Mouse (Mus musculus) central nervous system, embryonic 14 days (tissue): ENCODE data around the gene Hsf4. TPM values are rescaled to one million over a fixed set of nuclear protein-coding genes. Genes with fewer than 3 reads are reported as not detected.

Experiments
- polyA plus RNA-seq: library from polyadenylated mRNA; depleted of rRNA; stranded (reverse); fragments of >200 nt; gene quantifications from 2 replicates; pipeline ENCODE4 v1.2.3, GENCODE M21; 2012; rRNA removed

Gene Hsf4
- polyA plus RNA-seq = 0.53 and 0.60 TPM in 2 replicates

GRCm38 (mm10) chr8:105269461-105269947 lies at the start of gene Hsf4:
Gene Hsf4, plus strand, starts transcription at chr8:105269801.

GRCm38 (mm10) chr8:105224413-105225271 lies 45.0 kb upstream of the Hsf4 start, which contains the start of gene D230025D16Rik:
Gene D230025D16Rik, plus strand, starts transcription at chr8:105225145.

GRCm38 (mm10) chr8:105254966-105255350 lies 14.6 kb upstream of the Hsf4 start, which contains the start of gene B3gnt9:
Gene B3gnt9, minus strand, starts transcription at chr8:105255153.

GRCm38 (mm10) chr8:105264024-105264982 lies 5.3 kb upstream of the Hsf4 start, which contains the start of the genes Tradd and Fbxl8:
Gene Tradd, minus strand, starts transcription at chr8:105264609.
Gene Fbxl8, plus strand, starts transcription at chr8:105264648.

GRCm38 (mm10) chr8:105275840-105276239 lies 6.2 kb downstream of the Hsf4 start, which contains the start of gene Nol3:
Gene Nol3, plus strand, starts transcription at chr8:105276140.

GRCm38 (mm10) chr8:105289805-105290460 lies 20.3 kb downstream of the Hsf4 start, which contains the start of gene 4931428F04Rik:
Gene 4931428F04Rik, minus strand, starts transcription at chr8:105289864.

DNA sequence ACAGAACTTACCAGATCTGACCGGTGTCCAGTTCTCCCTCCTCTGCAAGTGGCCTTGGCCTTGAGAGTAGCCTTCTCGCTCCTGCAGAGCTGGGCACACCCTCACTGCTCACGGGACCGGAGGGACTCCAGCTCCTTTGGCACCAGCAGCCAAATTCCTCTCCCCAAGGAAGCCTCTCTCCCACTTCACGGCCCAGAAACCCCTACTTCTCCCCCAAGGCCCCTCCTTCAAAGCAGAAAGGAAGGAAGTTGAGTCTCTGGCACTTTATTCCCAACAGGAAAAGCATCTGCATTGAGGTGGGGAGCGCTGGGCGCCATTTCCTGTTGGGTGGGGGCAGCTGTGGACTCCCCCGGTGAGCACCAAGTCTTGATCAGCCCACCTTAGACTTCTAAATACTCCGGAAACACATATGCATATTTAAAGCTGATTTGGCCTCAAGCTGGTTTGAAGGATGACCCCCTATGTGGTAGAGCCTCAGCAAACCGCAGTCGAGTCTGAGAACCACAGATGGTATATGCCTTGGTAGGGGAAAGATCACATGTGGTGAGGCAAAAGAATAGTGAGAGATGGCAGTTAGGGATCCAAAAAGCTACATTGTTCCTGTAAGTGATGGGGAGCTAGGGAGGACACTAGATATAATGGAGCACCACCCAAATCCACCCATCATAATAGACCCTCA lies 26.4 kb downstream of the Hsf4 start, which contains the start of gene Exoc3l:
Exoc3l (minus strand) TSS at position 207 of the 679 bp plus-strand sequence.

DNA sequence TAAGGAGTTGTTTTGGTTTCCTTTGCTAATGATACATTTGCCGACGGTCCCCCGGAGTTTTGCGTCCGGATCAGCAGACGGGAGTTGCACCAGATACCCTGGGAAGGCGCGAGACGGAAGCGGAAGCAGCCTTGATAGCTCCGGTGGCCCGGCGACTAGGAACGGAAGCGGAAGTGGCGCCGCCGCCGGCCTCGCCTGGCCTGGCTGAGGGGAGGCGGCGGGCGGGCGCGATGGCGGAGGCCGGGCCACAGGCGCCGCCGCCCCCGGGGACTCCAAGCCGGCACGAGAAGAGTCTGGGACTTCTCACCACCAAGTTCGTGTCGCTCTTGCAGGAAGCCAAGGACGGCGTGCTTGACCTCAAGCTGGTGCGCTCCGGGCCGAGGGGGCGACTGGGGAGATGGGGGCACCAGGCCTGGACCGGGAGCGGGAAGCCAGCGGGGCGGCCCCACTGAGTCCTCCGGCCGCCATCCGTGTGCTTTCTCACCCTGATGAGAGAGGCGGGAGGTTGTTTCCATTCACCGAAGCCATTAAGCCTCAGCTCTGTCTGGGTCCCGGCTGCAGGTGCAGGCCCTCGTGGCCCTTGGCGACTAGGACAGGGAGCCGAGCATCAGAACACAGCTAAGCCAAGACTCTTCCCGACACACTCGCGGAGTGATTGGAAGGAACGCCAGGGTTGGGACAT lies 28.1 kb downstream of the Hsf4 start, which contains the start of gene E2f4:
E2f4 (plus strand) TSS at position 153 of the 682 bp plus-strand sequence.

GRCm38 (mm10) chr8:105305211-105306145 lies 35.9 kb downstream of the Hsf4 start, which contains the start of gene Elmo3:
Gene Elmo3, plus strand, starts transcription at chr8:105305601.

Other genes with a start within 250 kb of the Hsf4 start
- not detected in 2 replicates for gene Ces3a, start 221.2 kb upstream of the Hsf4 start, polyA plus RNA-seq
- not detected in 2 replicates for gene Ces3b, start 186.0 kb upstream of the Hsf4 start, polyA plus RNA-seq
- 0.05 TPM in 1 of 2 replicates, not detected in the other for gene Ces4a, start 138.0 kb upstream of the Hsf4 start, polyA plus RNA-seq
- 25.0 and 35.6 TPM in 2 replicates for gene Cbfb, start 99.1 kb upstream of the Hsf4 start, polyA plus RNA-seq
- 29.8 and 31.5 TPM in 2 replicates for gene D230025D16Rik, start 44.7 kb upstream of the Hsf4 start, polyA plus RNA-seq
- gene B3gnt9, start 14.6 kb upstream of the Hsf4 start, polyA plus RNA-seq = 6.7 and 13.8 TPM in 2 replicates
- gene Tradd, start 5.2 kb upstream of the Hsf4 start, polyA plus RNA-seq = 8.9 and 10.0 TPM in 2 replicates
- gene Fbxl8, start 5.2 kb upstream of the Hsf4 start, polyA plus RNA-seq = 0.97 and 1.5 TPM in 2 replicates
- gene Nol3, start 6.3 kb downstream of the Hsf4 start, polyA plus RNA-seq = 1.5 and 2.1 TPM in 2 replicates
- 154 and 165 TPM in 2 replicates for gene 4931428F04Rik, start 20.1 kb downstream of the Hsf4 start, polyA plus RNA-seq
- 12.5 and 15.1 TPM in 2 replicates for gene Exoc3l, start 26.3 kb downstream of the Hsf4 start, polyA plus RNA-seq
- gene E2f4, start 27.9 kb downstream of the Hsf4 start, polyA plus RNA-seq = 105 and 107 TPM in 2 replicates
- gene Elmo3, start 35.8 kb downstream of the Hsf4 start, polyA plus RNA-seq = 2.2 and 3.3 TPM in 2 replicates
- gene Lrrc29, start 56.5 kb downstream of the Hsf4 start, polyA plus RNA-seq = 1.9 and 2.4 TPM in 2 replicates
- 123 and 125 TPM in 2 replicates for gene Tmem208, start 56.6 kb downstream of the Hsf4 start, polyA plus RNA-seq
- 7.1 and 11.0 TPM in 2 replicates for gene Fhod1, start 78.2 kb downstream of the Hsf4 start, polyA plus RNA-seq
- gene Slc9a5, start 79.0 kb downstream of the Hsf4 start, polyA plus RNA-seq = 40.7 and 42.5 TPM in 2 replicates
- 9.4 and 10.1 TPM in 2 replicates for gene Plekhg4, start 103.5 kb downstream of the Hsf4 start, polyA plus RNA-seq
- gene Kctd19, start 143.7 kb downstream of the Hsf4 start, polyA plus RNA-seq = 0.04 and 0.05 TPM in 2 replicates
- 1.4 and 1.6 TPM in 2 replicates for gene Lrrc36, start 143.8 kb downstream of the Hsf4 start, polyA plus RNA-seq
- 75.6 and 110 TPM in 2 replicates for gene Tppp3, start 201.7 kb downstream of the Hsf4 start, polyA plus RNA-seq
- 40.0 and 48.8 TPM in 2 replicates for gene Zdhhc1, start 227.1 kb downstream of the Hsf4 start, polyA plus RNA-seq
- 5.6 and 7.0 TPM in 2 replicates for gene Hsd11b2, start 249.0 kb downstream of the Hsf4 start, polyA plus RNA-seq